Mouse (Mus musculus): ENCODE data around the gene Bsg.

DNA sequence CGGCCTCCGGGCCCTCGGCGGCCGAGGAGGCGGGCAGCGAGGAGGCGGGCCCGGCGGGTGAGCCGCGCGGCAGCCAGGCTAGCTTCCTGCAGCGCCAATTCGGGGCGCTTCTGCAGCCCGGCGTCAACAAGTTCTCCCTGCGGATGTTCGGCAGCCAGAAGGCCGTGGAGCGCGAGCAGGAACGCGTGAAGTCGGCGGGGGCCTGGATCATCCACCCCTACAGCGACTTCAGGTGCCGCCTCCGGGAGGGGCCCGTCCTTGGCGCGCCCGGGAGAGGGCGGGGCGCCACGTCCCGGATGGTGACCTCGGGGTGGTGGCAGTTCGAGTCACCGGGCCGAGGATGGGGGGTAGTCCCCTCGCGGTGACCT lies 12.7 kb downstream of the Bsg start:
- TF ChIP-seq CTCF (IDR thresholded peaks at IDR 0.05; ENCODE audit: low read depth), result no peak
- TF ChIP-seq EP300 (IDR thresholded peaks at IDR 0.05; ENCODE audit: low read depth), result no peak
